ENCODE assay signal across 15 mouse cellular contexts in genomic region chr6:142917471-142917901, GRCm38 (mm10). TPM values are rescaled to one million over a fixed set of nuclear protein-coding genes. Genes with fewer than 3 reads are reported as not detected.
DNase-seq lines count a peak whose midpoint lies in the region; ATAC-seq and TF ChIP-seq lines count a peak whose summit lies in the region.
"Had no signal": no experiment of that assay in that cellular context is flagged by ENCODE, and none has a peak within 500 bp of the region (broad histone marks: within the 10 kb centered on the region; RNA-seq: fewer than 3 reads in every experiment).

No protein-coding gene starts in this region.

- 0 out of 2 replicates have a peak, but pooled peaks cover 2% of the 10 kb centered on the region for H3K4me1 ChIP-seq in hindbrain, embryonic 12.5 days
- H3K4me1 ChIP-seq in liver, postnatal 0 days (ENCODE audit: insufficient read depth): no peaks in the 10 kb centered on the region
- peaks cover 4% of the 10 kb centered on the region; the same call in 1 of the 2 replicates for H3K4me1 ChIP-seq in forebrain, embryonic 13.5 days
- no peaks in the 10 kb centered on the region for H3K4me1 ChIP-seq in midbrain, embryonic 15.5 days

- TF ChIP-seq EP300 in liver, postnatal 0 days (IDR thresholded peaks at IDR 0.05; ENCODE audit: low read depth): no peak

- H3K4me3 ChIP-seq in hindbrain, embryonic 12.5 days: no peak overlapping the region
- no peak overlapping the region for H3K4me3 ChIP-seq in liver, postnatal 0 days (ENCODE audit: low read depth, low read length)
- no peak overlapping the region for H3K4me3 ChIP-seq in forebrain, embryonic 13.5 days
- H3K4me3 ChIP-seq in midbrain, embryonic 15.5 days: no peak overlapping the region
- H3K4me3 ChIP-seq: heart, adult 2 months; limb, embryonic 12.5 days had no signal

- no peaks in the 10 kb centered on the region for H3K36me3 ChIP-seq in hindbrain, embryonic 12.5 days
- H3K36me3 ChIP-seq in liver, postnatal 0 days (replicated peaks; ENCODE audit: insufficient read depth, low read length): no peaks in the 10 kb centered on the region
- no peaks in the 10 kb centered on the region for H3K36me3 ChIP-seq in forebrain, embryonic 13.5 days (ENCODE audit: poor library complexity, severe bottlenecking)
- no peaks in the 10 kb centered on the region for H3K36me3 ChIP-seq in midbrain, embryonic 15.5 days (replicated peaks)
- H3K36me3 ChIP-seq: limb, embryonic 12.5 days had no signal

- DNase-seq in adrenal gland, adult (ENCODE audit: inconsistent age in 2 of 2, low spot score in 1 of 2): peak; percentile 10 to 39
- no peak for DNase-seq in adrenal gland, postnatal 25 days
- DNase-seq in CD4-positive helper T cell, adult 2 months (ENCODE audit: low read depth, low spot score): peak; percentile 88
- DNase-seq in liver, postnatal 0 days: no peak
- DNase-seq: cerebellum, adult 9-11 months; heart, adult 2 months; lung, adult 2 months; midbrain, embryonic 14.5 days had no signal

- no peaks in the 10 kb centered on the region for H3K9me3 ChIP-seq in hindbrain, embryonic 12.5 days (replicated peaks)
- no peaks in the 10 kb centered on the region for H3K9me3 ChIP-seq in liver, postnatal 0 days (ENCODE audit: low read length)
- no peaks in the 10 kb centered on the region for H3K9me3 ChIP-seq in forebrain, embryonic 13.5 days (replicated peaks)
- no peaks in the 10 kb centered on the region for H3K9me3 ChIP-seq in midbrain, embryonic 15.5 days
- H3K9me3 ChIP-seq: limb, embryonic 12.5 days had no signal

- no peak overlapping the region for H3K4me2 ChIP-seq in hindbrain, embryonic 12.5 days (replicated peaks)
- no peak overlapping the region for H3K4me2 ChIP-seq in liver, postnatal 0 days (ENCODE audit: low read depth, low read length)
- no peak overlapping the region for H3K4me2 ChIP-seq in forebrain, embryonic 13.5 days
- H3K4me2 ChIP-seq in midbrain, embryonic 15.5 days: no peak overlapping the region
- H3K4me2 ChIP-seq: limb, embryonic 12.5 days had no signal

- TF ChIP-seq CTCF in liver, postnatal 0 days (IDR thresholded peaks at IDR 0.05; ENCODE audit: low read depth): no peak

- WGBS in hindbrain, embryonic 12.5 days: 64% methylated on average over 13 of the region's 13 CpGs
- WGBS in liver, postnatal 0 days (ENCODE audit: insufficient replicate concordance): 69% methylated on average over 13 of the region's 13 CpGs
- 92% methylated on average over 13 of the region's 13 CpGs for WGBS in forebrain, embryonic 13.5 days
- 82% methylated on average over 13 of the region's 13 CpGs for WGBS in midbrain, embryonic 15.5 days

- no peak overlapping the region for H3K27ac ChIP-seq in hindbrain, embryonic 12.5 days
- H3K27ac ChIP-seq in liver, postnatal 0 days (ENCODE audit: low read depth): no peak overlapping the region
- H3K27ac ChIP-seq in forebrain, embryonic 13.5 days: no peak overlapping the region; the same call in 1 of the 2 replicates
- H3K27ac ChIP-seq in midbrain, embryonic 15.5 days: no peak overlapping the region
- H3K27ac ChIP-seq: heart, adult 2 months; limb, embryonic 12.5 days had no signal

- no peak overlapping the region for H3K9ac ChIP-seq in hindbrain, embryonic 12.5 days
- H3K9ac ChIP-seq in liver, postnatal 0 days (replicated peaks): no peak overlapping the region
- no peak overlapping the region for H3K9ac ChIP-seq in forebrain, embryonic 13.5 days
- H3K9ac ChIP-seq in midbrain, embryonic 15.5 days: no peak overlapping the region
- H3K9ac ChIP-seq: limb, embryonic 12.5 days had no signal

- H3K27me3 ChIP-seq in hindbrain, embryonic 12.5 days: no peaks in the 10 kb centered on the region
- no peaks in the 10 kb centered on the region for H3K27me3 ChIP-seq in liver, postnatal 0 days (ENCODE audit: insufficient read depth, low read length)
- H3K27me3 ChIP-seq in forebrain, embryonic 13.5 days: no peaks in the 10 kb centered on the region
- no peaks in the 10 kb centered on the region for H3K27me3 ChIP-seq in midbrain, embryonic 15.5 days (replicated peaks)
- H3K27me3 ChIP-seq: limb, embryonic 12.5 days; Patski had no signal

- ATAC-seq in hindbrain, embryonic 12.5 days (ENCODE audit: low FRiP score): 0 out of 2 replicates have a peak, but pooled peaks have one; percentile 18
- 0 out of 2 replicates have a peak, but pooled peaks have one; percentile 20 for ATAC-seq in neutrophil, adult 5-6 weeks (ENCODE audit: extremely low read depth, insufficient number of reproducible peaks, low FRiP score, poor library complexity, severe bottlenecking)
- no peak for ATAC-seq in liver, postnatal 0 days
- no peak for ATAC-seq in forebrain, embryonic 13.5 days
- no peak for ATAC-seq in midbrain, embryonic 15.5 days (replicated peaks)
- ATAC-seq: intestine, embryonic 16.5 days; Patski had no signal

RNA-seq across cellular contexts. Expression of gene St8sia1, which starts 46.8 kb away (rescaled TPM):
- total RNA-seq in adrenal gland, postnatal 25 days (2021): 1.2 and 1.5 TPM in 2 replicates
- 9.1 TPM in 2 replicates for polyA plus RNA-seq in hindbrain, embryonic 12.5 days (2016; fragmentation: Nextera tagmentation; extraction: Ambion mirVana)
- 1.9 and 2.1 TPM in 2 replicates for total RNA-seq in neutrophil, adult 5-6 weeks (2017)
- 0.05 and 0.22 TPM in 2 replicates for polyA plus RNA-seq in liver, postnatal 0 days (2015; fragmentation: Nextera tagmentation; extraction: Ambion mirVana)
- polyA plus RNA-seq in forebrain, embryonic 13.5 days (2015; fragmentation: Nextera tagmentation; extraction: Ambion mirVana): 4.2 and 4.8 TPM in 2 replicates
- 8.8 and 9.2 TPM in 2 replicates for polyA plus RNA-seq in midbrain, embryonic 15.5 days (2015; fragmentation: Nextera tagmentation; extraction: Ambion mirVana)

Comparison
In these comparisons a context has a peak if more than half of its experiments do, and no peak if none do; other contexts are left out.
1. DNase-seq: peak in adrenal gland, adult (2 of 2) and CD4-positive helper T cell, adult 2 months (single experiment); none in adrenal gland, postnatal 25 days (single experiment) and liver, postnatal 0 days (single experiment).
2. ATAC-seq: peak in hindbrain, embryonic 12.5 days (single experiment) and neutrophil, adult 5-6 weeks (single experiment); none in liver, postnatal 0 days (single experiment), forebrain, embryonic 13.5 days (single experiment) and midbrain, embryonic 15.5 days (single experiment).